Mouse (Mus musculus) hindlimb bud, embryonic 11.5 days (tissue): ENCODE data around the gene Setd3.

Experiments used
- DNase-seq: peaks from one replicate; pipeline ENCODE4 v3.0.0-alpha.2; 2012; ENCODE audit warnings: low read depth, low spot score; ENCODE audit errors: extremely low spot score

Setd3 gene

GRCm38 (mm10) chr12:108179246-108179320, at the start of gene Setd3:
Gene Setd3 (minus strand): TSS chr12:108179314.
- no peak for DNase-seq

DNA sequence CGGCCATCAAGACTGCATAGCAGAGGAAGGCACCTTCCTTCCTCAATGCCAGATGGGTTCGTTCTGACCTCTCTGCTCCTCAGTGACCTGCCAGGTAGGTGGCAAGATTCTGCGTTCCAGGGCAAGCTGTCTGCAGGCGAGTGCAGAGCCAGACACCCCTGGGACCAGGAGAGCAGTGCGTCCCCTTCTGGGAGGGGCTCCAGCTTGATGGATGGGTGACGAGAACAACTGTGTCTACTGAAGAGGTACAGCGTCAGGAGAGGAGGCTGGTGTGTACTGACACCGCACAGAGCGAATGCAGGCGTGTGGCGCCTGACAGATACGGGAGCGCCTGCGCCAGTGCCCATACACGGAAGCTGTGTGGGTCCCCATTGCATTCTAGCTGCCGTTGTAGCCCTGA, 48.4 kb upstream of the Setd3 start:
- no peak for DNase-seq

DNA sequence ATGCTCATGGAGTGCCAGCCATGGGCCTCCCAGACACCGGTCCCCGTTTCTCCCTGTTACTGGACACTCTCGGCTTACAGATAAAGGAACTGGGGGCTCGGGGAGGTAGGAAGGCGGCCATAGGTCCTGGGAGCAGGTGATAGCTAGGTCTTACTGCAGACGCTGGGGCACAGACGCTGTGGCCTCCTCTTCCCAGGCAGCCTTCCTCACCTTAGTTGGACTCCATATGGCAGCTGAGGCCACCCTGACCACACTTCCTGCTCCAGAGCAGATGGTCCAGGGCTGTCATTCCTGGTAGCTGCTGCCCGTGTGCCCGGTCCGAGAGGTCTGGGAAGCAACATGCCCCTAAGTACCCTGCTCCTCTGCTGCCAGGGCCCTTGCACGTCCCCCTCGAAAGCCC, 47.8 kb upstream of the Setd3 start:
- DNase-seq = no peak

DNA sequence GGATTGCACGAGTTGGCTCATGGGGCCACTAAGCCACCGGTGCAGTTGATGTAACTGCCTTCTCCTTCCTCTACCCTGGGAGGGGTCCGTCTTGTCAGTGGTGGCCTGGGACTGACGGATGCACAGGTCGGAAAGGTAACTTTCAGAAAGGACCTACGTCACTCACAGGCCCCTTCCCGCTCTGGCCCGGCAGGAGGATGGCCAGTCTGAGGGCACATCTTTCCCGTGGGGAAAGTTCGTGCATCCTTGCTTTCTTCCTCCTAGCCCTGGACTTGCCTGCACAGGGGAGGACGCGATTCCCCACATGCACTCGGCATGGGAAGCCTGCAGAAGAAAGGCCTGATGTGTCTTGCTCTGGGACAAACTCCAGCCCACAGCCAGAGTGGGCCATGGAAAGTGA, 47.1 kb upstream of the Setd3 start:
- DNase-seq = no peak

- DNase-seq = no peak
These were observed 46.7 kb upstream of the Setd3 start for GRCm38 (mm10) chr12:108225781-108226180.

- DNase-seq = no peak
These were observed 44.2 kb upstream of the Setd3 start for GRCm38 (mm10) chr12:108223357-108223756.

DNA sequence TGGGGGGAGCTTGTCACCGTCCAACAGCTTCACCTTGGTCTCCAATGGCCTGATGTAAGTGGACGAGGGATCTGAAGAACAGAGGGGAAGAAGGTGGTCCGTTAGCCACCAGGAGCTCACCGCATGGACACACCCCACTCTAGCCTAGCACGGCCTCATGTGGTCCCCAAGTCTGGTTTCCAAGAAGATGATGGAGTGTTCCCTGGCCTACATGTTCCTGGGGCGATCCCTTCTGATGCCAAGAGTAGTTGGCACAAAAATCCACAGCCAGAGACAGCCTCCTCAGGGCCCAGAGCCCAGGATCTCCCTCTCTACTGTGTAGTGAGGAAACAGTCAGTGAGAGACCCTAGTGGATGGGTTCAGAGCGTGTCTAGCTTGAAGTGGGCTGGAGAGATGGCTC, 42.6 kb upstream of the Setd3 start:
- DNase-seq = no peak

GRCm38 (mm10) chr12:108221206-108221605, 42.1 kb upstream of the Setd3 start:
- DNase-seq = no peak

DNA sequence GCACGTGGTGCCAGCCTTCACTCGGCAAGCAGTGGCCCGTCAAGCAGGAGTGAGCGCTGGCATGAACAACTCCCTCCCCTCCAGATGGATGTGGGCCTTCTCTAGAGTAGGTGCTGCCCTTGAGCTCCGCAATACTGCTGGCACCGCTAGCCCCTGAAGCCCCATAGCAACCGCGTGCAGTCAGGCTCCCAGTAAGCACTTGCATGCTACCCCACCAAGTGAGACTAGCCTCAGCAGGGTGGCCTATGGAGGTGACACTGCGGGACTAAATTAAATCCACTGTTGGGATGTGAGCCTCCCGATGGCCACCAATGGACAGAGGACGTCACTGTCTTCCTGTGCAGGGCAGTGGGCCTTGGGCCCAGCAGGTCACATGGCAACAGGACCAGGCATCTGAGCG, 41.5 kb upstream of the Setd3 start:
- DNase-seq = no peak

DNA sequence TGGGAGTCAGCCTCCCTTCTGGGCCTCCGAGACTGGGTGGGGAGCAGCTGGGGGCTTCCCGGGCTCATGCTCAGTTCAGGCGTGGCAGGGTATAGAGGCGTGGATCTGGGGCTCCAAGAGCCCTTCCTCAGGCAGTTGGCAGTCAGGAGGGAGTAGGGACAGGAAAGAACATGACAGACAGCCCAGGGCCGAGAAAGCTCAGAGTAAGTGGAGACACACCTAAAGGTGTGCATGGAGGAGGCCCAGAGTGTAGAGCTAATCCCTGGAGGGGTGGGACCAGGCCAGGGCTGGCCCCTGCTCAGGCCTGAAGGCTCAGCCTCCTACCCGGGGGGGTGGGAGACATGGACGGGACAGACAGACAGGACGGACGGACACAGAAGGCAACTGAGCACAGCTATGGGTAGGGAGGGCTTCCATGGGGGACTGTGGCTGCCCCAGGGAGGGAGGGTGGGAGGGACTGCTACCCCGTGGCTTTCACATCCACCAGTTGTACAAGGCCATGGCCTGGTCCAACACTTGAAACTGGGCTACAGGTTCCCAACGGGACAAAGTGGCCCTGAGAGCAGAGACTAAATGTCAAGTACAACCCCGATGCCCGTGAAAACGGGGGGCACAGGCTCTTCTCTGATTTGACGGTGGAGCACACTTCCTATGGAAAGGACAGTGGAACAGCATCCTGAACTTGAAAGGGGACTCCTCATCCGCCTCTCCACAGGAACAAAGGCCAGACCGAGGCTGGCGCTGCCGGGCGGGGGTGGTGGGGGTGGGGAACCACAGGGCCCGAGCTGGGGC, 40.9 kb upstream of the Setd3 start:
- no peak for DNase-seq

- DNase-seq = no peak
These were observed 40.0 kb upstream of the Setd3 start for GRCm38 (mm10) chr12:108219163-108219562.

- no peak for DNase-seq
These were observed 38.5 kb upstream of the Setd3 start for GRCm38 (mm10) chr12:108217572-108217971.

- DNase-seq = no peak
These were observed 37.7 kb upstream of the Setd3 start for GRCm38 (mm10) chr12:108216611-108217370.

- DNase-seq = no peak
These were observed 36.0 kb upstream of the Setd3 start for GRCm38 (mm10) chr12:108215090-108215489.

GRCm38 (mm10) chr12:108213090-108214041, 34.3 kb upstream of the Setd3 start:
- no peak for DNase-seq

GRCm38 (mm10) chr12:108212476-108212875, 33.4 kb upstream of the Setd3 start:
- DNase-seq = no peak

DNA sequence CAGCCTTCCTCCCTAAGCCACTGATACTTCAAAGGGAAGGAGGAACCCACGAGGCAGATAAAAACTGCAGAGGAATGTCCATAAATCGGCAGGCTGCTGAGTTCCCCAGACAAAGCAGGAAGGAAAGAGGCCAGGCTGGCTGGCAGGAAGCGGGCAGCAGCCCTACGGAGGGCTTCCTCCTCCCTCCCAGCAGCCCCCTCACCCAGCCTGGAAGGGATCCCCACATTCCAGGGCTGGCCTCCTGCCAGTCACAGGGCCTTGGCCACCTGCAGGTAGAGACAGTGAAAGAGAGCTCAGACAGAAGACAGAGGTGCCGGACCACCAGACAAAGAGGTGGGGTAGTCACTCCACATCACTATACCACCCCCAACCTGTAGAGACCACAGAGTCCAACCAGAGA, 33.0 kb upstream of the Setd3 start:
- DNase-seq = no peak

DNA sequence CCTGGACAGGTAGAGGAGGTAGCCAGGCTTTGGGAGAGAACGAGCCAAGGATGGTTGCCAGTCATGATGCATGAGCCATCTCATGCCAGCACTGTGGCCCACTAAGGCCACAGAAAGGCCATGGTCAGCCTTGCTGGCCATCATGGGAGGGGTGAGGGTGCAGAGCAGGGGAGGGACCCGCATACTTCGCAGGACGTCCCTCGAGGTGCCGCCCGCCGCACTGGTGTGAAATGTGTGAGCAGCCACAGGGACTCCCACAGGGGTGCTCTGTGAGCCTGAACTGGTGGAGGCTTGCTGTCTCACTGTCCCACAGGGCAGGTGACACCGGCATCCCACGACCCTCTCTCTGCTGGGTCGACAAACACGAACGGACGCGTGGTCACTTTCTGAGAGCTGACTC, 31.5 kb upstream of the Setd3 start:
- DNase-seq = no peak

- DNase-seq = no peak
These were observed 29.8 kb upstream of the Setd3 start for GRCm38 (mm10) chr12:108208726-108209438.

GRCm38 (mm10) chr12:108208216-108208615, 29.1 kb upstream of the Setd3 start:
- no peak for DNase-seq

DNA sequence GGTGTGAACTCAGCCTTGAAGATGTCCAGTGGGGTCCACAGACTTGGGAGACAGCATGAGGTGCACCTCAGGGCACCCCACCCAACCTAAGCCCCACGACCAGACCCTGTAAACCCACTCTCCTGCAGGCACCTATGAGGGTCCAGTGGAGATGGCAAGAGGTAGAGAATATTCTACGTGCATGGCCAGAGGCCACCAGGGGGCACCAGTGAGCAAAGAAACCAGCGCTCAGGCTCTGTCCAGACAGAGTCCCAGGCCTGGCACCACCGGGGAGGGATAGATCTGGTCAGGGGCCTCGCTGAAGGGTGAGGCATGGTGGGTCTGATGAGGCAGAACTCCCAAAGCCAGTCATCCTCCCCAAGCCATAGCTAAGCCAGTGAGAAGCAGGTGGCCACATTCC, 27.5 kb upstream of the Setd3 start:
- no peak for DNase-seq
